Mouse (Mus musculus) forebrain, embryonic 10.5 days (tissue): ENCODE measurements around the gene Padi4. TPM values are rescaled to one million over a fixed set of nuclear protein-coding genes. Genes with fewer than 3 reads are reported as not detected.

Experiments
- DNase-seq: peaks from one replicate; pipeline ENCODE4 v3.0.0-alpha.2; 2017; ENCODE audit warnings: low spot score; ENCODE audit errors: extremely low spot score
- H3K27ac ChIP-seq: fragments of 300-500 bp; sonication (generic); 2 replicates; pipeline ENCODE4 v1.5.1; 2016; ENCODE audit warnings: mild to moderate bottlenecking
- H3K27me3 ChIP-seq: fragments of 300-500 bp; sonication (generic); 2 replicates; pipeline ENCODE4 v1.6.1; 2016; ENCODE audit warnings: mild to moderate bottlenecking; ENCODE audit not compliant: poor library complexity, severe bottlenecking
- H3K36me3 ChIP-seq: fragments of 300-500 bp; sonication (generic); replicated peaks from 2 replicates; pipeline ENCODE4 v1.6.1; 2016; ENCODE audit warnings: mild to moderate bottlenecking, moderate library complexity
- H3K4me1 ChIP-seq: fragments of 300-500 bp; sonication (generic); 2 replicates; pipeline ENCODE4 v1.6.1; 2016
- H3K4me3 ChIP-seq: fragments of 300-500 bp; sonication (generic); 2 replicates; pipeline ENCODE4 v1.5.1; 2016; ENCODE audit warnings: mild to moderate bottlenecking, moderate library complexity
- H3K9me3 ChIP-seq: fragments of 300-500 bp; sonication (generic); 2 replicates; pipeline ENCODE4 v1.6.1; 2016; ENCODE audit warnings: mild to moderate bottlenecking, moderate library complexity
- WGBS: fragments of 180-500 bp; shearing (Covaris S2); methylation state at CpG from one replicate; pipeline ENCODE4 v1.1.7; 2016; 5-methylcytosine and 5-hydroxymethylcytosine counted together
- microRNA-seq: library from miRNA; unstranded; fragments of <30 nt; microRNA quantifications from one replicate; pipeline ENCODE4, GENCODE M21; 2017
- polyA plus RNA-seq: library from polyadenylated mRNA; unstranded; fragments of >200 nt; fragmentation: Nextera tagmentation; extraction: Ambion mirVana; gene quantifications from 2 replicates; pipeline ENCODE4 v1.2.1, GENCODE M21; 2016

Padi4 gene
- polyA plus RNA-seq, 1 experiment from 2014 or later, result 1.5 TPM

DNA sequence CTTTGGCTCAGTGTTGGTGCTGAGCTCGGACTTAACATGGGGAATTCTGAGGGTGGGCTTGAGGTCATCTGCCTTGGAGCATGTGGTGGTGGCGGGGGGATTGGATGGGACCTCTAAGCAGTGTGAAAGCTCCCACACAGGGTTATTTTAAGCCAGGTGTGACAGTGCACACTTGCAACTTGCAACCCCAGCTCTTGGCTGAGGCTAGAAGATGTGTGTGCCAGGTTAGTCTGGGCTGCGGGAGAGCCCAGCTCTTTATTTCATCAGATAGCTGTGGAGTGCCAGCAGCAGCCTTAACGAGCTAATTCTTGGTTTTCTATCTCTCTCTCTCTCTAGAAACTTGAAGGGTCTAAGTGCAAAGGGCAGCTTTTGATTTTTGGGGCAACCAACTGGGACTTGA lies 66.4 kb downstream of the Padi4 start:
- Histone ChIP-seq H3K36me3 (peaks cover 92% of the 10 kb centered on the region), H3K27me3 (no peaks in the 10 kb centered on the region), H3K4me1 (peaks cover 63% of the 10 kb centered on the region), H3K9me3 (no peaks in the 10 kb centered on the region), H3K27ac (peak overlapping the region; percentile 27; the same call in 1 of the 2 replicates), H3K4me3 (no peak overlapping the region)
- no peak for DNase-seq
- WGBS, result 86% methylated on average over 4 of the region's 4 CpGs

DNA sequence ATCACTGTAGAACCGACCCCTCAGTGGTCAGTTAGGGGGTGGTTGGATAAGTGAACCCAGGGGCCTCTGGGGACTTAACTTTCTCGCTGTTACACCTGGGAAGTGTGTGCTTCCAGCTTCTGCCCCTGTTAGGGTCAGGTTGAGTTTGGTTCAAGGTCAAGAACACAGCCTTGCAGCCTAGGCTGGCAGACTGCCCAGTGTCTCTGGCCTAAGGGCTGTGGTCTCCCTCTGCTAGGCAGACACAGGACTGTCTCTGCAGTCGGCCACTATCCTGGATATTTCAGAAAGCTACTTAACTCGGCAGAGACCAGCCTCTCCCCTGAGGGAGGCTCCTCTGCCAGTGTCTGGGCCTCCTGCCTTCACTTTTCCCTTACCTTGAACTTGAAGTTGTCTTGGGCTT lies 69.9 kb downstream of the Padi4 start:
- Histone ChIP-seq H3K9me3 (no peaks in the 10 kb centered on the region), H3K4me3 (peak overlapping the region; percentile 89), H3K27ac (peak overlapping the region; percentile 100), H3K4me1 (peaks cover 67% of the 10 kb centered on the region), H3K27me3 (peaks cover 19% of the 10 kb centered on the region), H3K36me3 (peaks cover 57% of the 10 kb centered on the region)
- no peak for DNase-seq
- 55% methylated on average over 4 of the region's 4 CpGs for WGBS

DNA sequence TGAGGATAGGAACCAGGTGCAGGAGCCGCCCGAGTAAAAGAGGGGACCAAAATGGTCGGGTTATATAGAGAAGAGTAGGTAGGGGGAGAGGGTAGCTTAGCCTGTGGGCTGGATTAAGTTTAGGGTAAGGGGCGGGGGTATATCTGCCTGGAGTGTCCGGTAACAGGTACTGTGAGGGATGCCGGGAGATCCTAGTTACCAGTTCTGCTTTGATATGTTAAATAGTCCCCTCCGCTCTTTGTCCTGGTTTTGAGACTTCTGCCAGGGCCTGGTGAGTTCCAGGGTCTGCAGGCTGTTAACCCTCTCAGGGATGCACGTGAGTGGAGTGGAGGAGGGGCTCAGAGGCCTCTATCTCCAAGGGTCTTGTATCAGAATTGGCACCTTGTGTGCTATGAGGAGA lies 70.4 kb downstream of the Padi4 start:
- peak overlapping the region; percentile 89 for H3K4me3 ChIP-seq
- 7% methylated on average over 8 of the region's 8 CpGs for WGBS
- peaks cover 24% of the 10 kb centered on the region for H3K27me3 ChIP-seq
- peaks cover 52% of the 10 kb centered on the region for H3K36me3 ChIP-seq
- peak overlapping the region; percentile 100 for H3K27ac ChIP-seq
- peaks cover 69% of the 10 kb centered on the region for H3K4me1 ChIP-seq
- peak; percentile 64 for DNase-seq
- H3K9me3 ChIP-seq, result no peaks in the 10 kb centered on the region

DNA sequence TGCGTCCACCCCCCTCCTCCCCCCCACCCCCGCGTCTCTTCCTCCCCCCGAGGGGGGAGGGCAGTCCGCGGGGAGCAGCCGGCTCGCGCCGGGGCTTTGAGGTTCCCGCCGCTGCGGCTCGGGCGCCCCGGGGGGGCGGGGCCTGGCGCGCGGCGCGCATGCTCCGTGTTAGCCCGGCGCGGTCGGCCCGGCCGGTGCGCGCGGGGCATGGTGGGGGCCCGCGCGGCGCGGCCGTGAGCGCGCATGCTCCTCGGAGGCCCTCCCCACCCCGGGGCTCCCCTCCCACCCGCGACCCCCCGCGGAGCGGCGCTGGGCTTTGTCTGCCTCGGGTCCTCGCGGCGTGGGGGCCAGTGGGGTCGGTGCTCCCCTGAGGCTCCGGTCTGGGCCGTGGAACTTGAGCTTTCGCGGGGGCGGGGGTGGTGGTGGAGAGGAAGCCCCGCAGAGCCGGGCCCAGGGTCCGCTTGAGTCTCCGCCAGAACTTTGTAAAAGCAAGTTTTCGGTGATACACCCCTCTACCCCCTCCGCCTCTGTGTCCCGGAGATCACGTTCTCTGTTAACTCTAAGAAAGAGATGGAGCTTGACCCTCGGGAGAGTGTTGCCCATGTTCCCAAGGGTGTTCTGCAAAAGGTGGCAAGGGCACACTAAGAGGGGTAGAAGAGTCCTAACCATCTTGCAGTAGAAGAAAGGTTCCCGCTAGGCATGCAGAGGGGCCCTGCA lies 71.3 kb downstream of the Padi4 start:
- 2% methylated on average over 37 of the region's 68 CpGs for WGBS
- no peaks in the 10 kb centered on the region for H3K9me3 ChIP-seq

DNA sequence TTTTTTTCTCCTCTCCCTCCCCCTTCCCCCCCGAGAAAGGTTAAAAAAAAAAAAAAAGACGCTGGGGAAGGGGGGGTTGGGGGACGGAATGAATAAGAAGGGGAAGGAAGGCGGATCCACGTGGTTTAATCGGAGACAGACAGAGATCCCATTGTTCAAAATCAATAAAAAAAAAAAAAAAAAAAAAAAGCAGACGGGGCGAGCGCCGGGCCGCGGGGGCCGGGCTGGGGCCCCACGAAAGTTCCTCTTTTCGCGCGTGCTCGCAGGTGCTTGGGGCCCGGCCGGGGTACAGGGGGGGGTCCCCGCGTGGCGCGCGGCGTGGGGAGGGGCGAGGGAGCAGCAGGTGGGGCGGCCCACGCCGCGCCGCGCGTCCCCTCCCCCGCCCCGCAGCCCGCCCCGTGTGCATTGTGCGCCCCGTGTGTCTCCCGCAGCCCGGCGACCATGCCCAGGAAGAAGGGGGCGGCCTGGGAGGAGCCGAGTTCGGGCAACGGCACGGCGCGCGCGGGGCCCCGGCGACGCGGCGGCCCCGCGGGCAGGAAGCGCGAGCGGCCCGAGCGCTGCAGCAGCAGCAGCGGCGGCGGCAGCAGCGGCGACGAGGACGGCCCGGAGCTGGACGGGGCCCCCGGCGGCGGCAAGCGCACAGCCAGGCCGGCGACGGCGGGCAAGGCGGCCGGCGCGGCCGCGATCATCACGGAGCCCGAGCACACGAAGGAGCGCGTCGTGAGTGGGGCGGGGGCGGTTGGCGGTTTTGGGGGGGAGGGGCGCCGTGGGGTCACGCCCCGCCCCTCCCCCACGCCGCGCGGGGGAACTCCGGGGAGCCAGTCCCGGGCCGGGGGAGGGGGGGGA lies 72.1 kb downstream of the Padi4 start:
- peak; percentile 55 for DNase-seq
- WGBS, result 2% methylated on average over 87 of the region's 107 CpGs

More for the DNA sequence above, 71.3 kb downstream of the Padi4 start:
- H3K27me3 ChIP-seq, result peaks cover 33% of the 10 kb centered on the region
- H3K36me3 ChIP-seq, result peaks cover 43% of the 10 kb centered on the region
- DNase-seq, result peak; percentile 75
- peak overlapping the region; percentile 89 for H3K4me3 ChIP-seq
- H3K4me1 ChIP-seq, result peaks cover 69% of the 10 kb centered on the region
- peak overlapping the region; percentile 100 for H3K27ac ChIP-seq

DNA sequence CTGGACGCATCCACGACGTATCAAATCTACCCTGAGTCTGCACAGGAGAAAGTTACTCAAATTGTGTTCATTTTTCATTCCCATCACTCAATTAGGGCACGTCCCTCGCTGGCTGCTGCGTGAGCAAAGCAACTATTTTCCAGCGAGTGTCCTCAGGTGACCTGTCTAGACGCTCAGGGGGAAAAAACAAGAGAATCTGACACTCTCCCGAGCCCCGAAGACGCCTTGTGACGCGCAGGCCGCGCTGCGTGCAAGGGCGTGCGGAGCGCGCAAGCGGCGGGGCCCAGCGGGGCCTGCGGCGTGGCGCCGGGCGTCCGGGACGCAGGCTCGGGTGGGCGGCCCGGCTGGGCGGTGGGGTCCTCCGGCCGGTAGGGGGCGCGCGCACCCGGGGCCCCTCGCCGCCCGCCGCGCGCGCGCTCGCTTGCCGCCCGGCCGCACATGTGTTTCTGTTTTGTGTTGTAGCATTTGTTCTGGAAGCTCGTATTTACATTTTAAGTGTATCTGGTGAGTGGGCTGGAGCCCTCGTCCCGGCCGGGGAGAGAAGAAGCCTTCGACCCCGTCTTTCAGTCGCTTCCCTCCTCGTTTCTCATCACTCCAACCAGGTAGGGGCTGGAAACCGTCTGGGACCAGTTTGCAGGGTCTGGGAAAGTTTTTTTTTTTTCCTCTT lies 72.9 kb downstream of the Padi4 start:
- under 1% methylated on average over 61 of the region's 61 CpGs for WGBS
- Histone ChIP-seq H3K4me1 (peaks cover 56% of the 10 kb centered on the region), H3K9me3 (no peaks in the 10 kb centered on the region), H3K4me3 (peak overlapping the region; percentile 89), H3K27me3 (peaks cover 33% of the 10 kb centered on the region), H3K36me3 (peaks cover 27% of the 10 kb centered on the region), H3K27ac (peak overlapping the region; percentile 100)
- DNase-seq, result peak; percentile 81

More for the DNA sequence above, 72.1 kb downstream of the Padi4 start:
- Histone ChIP-seq H3K27ac (peak overlapping the region; percentile 100), H3K36me3 (peaks cover 35% of the 10 kb centered on the region), H3K4me3 (peak overlapping the region; percentile 89), H3K9me3 (no peaks in the 10 kb centered on the region), H3K4me1 (peaks cover 61% of the 10 kb centered on the region), H3K27me3 (peaks cover 33% of the 10 kb centered on the region)

DNA sequence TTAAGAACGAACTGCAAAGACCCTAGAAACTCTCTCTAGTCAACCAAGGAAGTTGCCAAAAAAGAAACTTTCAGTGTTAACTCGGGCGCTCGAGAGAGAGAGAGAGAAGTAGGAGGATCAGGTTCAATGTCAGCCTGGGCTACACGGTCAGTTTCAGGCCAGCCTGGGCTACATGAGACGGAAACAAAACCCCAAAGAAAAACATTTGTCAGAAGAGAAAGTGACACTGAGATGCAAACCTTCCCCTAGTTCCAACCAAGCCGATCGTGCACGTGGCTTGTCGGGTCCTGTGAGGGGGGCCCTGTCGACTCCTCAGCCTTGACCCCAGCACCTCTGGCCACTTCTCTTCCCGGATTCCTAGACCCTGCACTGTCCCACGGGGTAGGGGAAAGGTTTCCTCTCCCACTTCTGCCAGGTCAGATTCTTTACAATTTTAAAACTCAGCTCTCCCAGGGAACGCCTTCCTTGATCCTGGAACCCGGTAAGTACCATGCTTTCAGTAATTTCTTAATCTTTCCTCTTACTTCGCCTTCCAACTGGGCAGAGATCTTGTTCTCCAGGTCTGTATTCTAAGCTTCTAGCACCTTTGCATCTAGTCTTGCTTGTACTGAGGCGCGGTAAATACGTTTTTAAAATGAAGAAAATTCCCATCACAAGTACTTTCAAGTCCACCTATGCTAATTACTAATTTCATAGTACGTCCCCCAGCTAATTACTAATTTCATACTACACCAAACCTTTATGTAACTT lies 73.6 kb downstream of the Padi4 start, which contains the start of gene Rcc2:
Gene Rcc2 (plus strand): TSS at position 273 of the 750 bp plus-strand sequence.
- 5% methylated on average over 20 of the region's 20 CpGs for WGBS

DNA sequence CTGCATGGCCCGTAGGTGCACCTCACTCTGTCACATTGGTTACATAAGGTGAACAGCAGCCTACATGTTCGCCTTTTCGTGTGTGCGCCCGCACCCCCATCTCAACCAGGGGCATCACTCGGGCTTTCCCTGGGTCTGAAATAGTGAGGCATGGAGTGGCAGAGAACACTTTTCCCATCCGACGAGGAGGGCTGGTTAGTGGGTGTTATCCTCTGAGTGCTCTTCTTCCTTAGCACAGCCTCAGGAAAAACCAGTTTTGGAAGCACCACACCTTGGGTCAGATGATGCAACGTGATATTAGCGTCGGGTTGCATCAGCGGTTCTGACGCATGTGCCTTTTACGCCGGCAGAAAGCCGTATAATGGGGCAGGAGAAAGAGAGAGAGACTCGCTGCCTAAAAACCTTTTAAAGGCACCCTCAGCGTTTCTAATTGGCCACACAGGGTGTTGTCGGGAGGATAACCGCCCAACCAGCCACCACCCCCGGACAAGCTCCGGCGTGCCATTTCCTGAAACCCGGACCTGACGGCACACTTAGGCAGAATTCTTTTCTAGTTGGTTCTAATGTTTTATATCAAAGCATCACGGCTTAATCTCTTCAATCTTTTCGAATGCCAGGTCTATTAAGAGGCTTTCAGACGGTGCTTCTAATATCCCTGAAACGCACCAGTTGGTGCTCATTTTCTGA lies 74.5 kb downstream of the Padi4 start:
- Histone ChIP-seq H3K4me1 (peaks cover 47% of the 10 kb centered on the region), H3K27ac (peak overlapping the region; percentile 100), H3K4me3 (peak overlapping the region; percentile 89), H3K36me3 (peaks cover 11% of the 10 kb centered on the region), H3K27me3 (peaks cover 33% of the 10 kb centered on the region), H3K9me3 (no peaks in the 10 kb centered on the region)
- WGBS, result 6% methylated on average over 29 of the region's 29 CpGs
- DNase-seq, result peak; percentile 62

More for the DNA sequence above, 73.6 kb downstream of the Padi4 start, which contains the start of gene Rcc2:
- DNase-seq, result no peak
- Histone ChIP-seq H3K4me3 (peak within 1 kb of the TSS; percentile 89), H3K27me3 (peaks cover 33% of the 10 kb centered on the region), H3K9me3 (no peaks in the 10 kb centered on the region), H3K27ac (peak within 1 kb of the TSS; percentile 100), H3K36me3 (peaks cover 20% of the 10 kb centered on the region), H3K4me1 (peaks cover 48% of the 10 kb centered on the region)

Small RNA genes lying within 50 kb of the gene (microRNA-seq; reads per million reads assigned to microRNA genes)
- not detected for gene Gm25951

Other genes with a start within 250 kb of the Padi4 start
- gene Arhgef10l, start 108.2 kb downstream of the Padi4 start, polyA plus RNA-seq, result 22.1 and 23.0 TPM in 2 replicates
- 40.8 and 44.7 TPM in 2 replicates for gene Rcc2, start 73.7 kb downstream of the Padi4 start, polyA plus RNA-seq
- gene Padi6, start 31.6 kb downstream of the Padi4 start, polyA plus RNA-seq, result not detected in 2 replicates
- 0.16 and 0.23 TPM in 2 replicates for gene Padi3, start 36.4 kb upstream of the Padi4 start, polyA plus RNA-seq
- gene Padi1, start 71.5 kb upstream of the Padi4 start, polyA plus RNA-seq, result 0.06 and 0.10 TPM in 2 replicates
- gene Padi2, start 132.1 kb upstream of the Padi4 start, polyA plus RNA-seq, result 0.30 and 0.66 TPM in 2 replicates
- gene Sdhb, start 187.0 kb upstream of the Padi4 start, polyA plus RNA-seq, result 411 and 415 TPM in 2 replicates
- 39.9 and 40.6 TPM in 2 replicates for gene Atp13a2, start 212.6 kb upstream of the Padi4 start, polyA plus RNA-seq
- 265 TPM in 2 replicates for gene Mfap2, start 236.2 kb upstream of the Padi4 start, polyA plus RNA-seq